In genomic region chr9:120345651-120346151, GRCm38 (mm10) we compare ENCODE assay signal across 10 mouse cellular contexts. TPM values are rescaled to one million over a fixed set of nuclear protein-coding genes. Genes with fewer than 3 reads are reported as not detected.
DNase-seq lines count a peak whose midpoint lies in the region; ATAC-seq and TF ChIP-seq lines count a peak whose summit lies in the region.
"Had no signal": no experiment of that assay in that cellular context is flagged by ENCODE, and none has a peak within 500 bp of the region (broad histone marks: within the 10 kb centered on the region; RNA-seq: fewer than 3 reads in every experiment).

No protein-coding gene starts in this region.

- no peak for ATAC-seq in forebrain, embryonic 11.5 days (replicated peaks; ENCODE audit: low FRiP score)
- ATAC-seq in liver, embryonic 12.5 days: 0 out of 2 replicates have a peak, but pooled peaks have one; percentile 8

- no peaks in the 10 kb centered on the region for H3K36me3 ChIP-seq in forebrain, embryonic 10.5 days (replicated peaks)
- H3K36me3 ChIP-seq in forebrain, embryonic 11.5 days (ENCODE audit: control insufficient read depth, insufficient read depth, low read length): no peaks in the 10 kb centered on the region
- no peaks in the 10 kb centered on the region for H3K36me3 ChIP-seq in embryonic facial prominence, embryonic 10.5 days (replicated peaks)
- H3K36me3 ChIP-seq in liver, embryonic 12.5 days: no peaks in the 10 kb centered on the region
- H3K36me3 ChIP-seq: embryonic facial prominence, embryonic 12.5 days; neural tube, embryonic 12.5 days had no signal

- WGBS in forebrain, embryonic 10.5 days: 52% methylated on average over 5 of the region's 5 CpGs
- 37% methylated on average over 5 of the region's 5 CpGs for WGBS in forebrain, embryonic 11.5 days
- 33% methylated on average over 5 of the region's 5 CpGs for WGBS in embryonic facial prominence, embryonic 10.5 days
- WGBS in liver, embryonic 12.5 days (ENCODE audit: insufficient replicate concordance): 38% methylated on average over 5 of the region's 5 CpGs
- WGBS in olfactory bulb, adult 2 months: 35% methylated on average over 5 of the region's 5 CpGs

- no peak for TF ChIP-seq CTCF in olfactory bulb, adult 2 months (IDR thresholded peaks at IDR 0.05; ENCODE audit: insufficient read depth, low read depth, low read length)

- no peak for TF ChIP-seq POLR2A in olfactory bulb, adult 2 months (IDR thresholded peaks at IDR 0.05; ENCODE audit: insufficient read depth, low read depth, low read length)

- intact Hi-C loops in heart, postnatal 25 days (cut with DNase I): no loop called here

- H3K4me2 ChIP-seq in forebrain, embryonic 11.5 days (ENCODE audit: low read depth, low read length, severe bottlenecking): no peak overlapping the region
- no peak overlapping the region for H3K4me2 ChIP-seq in liver, embryonic 12.5 days
- H3K4me2 ChIP-seq: embryonic facial prominence, embryonic 12.5 days; neural tube, embryonic 12.5 days had no signal

- peak overlapping the region; percentile 17 for H3K27ac ChIP-seq in forebrain, embryonic 10.5 days
- H3K27ac ChIP-seq in forebrain, embryonic 11.5 days (ENCODE audit: low read depth, low read length): no peak overlapping the region
- peak overlapping the region; percentile 45 for H3K27ac ChIP-seq in embryonic facial prominence, embryonic 10.5 days (replicated peaks)
- H3K27ac ChIP-seq in liver, embryonic 12.5 days: peak overlapping the region; percentile 58; the same call in 1 of the 2 replicates
- H3K27ac ChIP-seq in olfactory bulb, adult 2 months (ENCODE audit: insufficient read depth, low read depth, low read length): 0 out of 2 replicates have a peak overlapping the region, but pooled peaks have one; percentile 1
- H3K27ac ChIP-seq: embryonic facial prominence, embryonic 12.5 days; neural tube, embryonic 12.5 days had no signal

- no peak overlapping the region for H3K9ac ChIP-seq in forebrain, embryonic 11.5 days (ENCODE audit: low read length)
- H3K9ac ChIP-seq in liver, embryonic 12.5 days: no peak overlapping the region
- H3K9ac ChIP-seq: embryonic facial prominence, embryonic 12.5 days; neural tube, embryonic 12.5 days had no signal

- no peak overlapping the region for H3K4me3 ChIP-seq in forebrain, embryonic 10.5 days
- no peak overlapping the region for H3K4me3 ChIP-seq in forebrain, embryonic 11.5 days (ENCODE audit: low read depth, low read length)
- H3K4me3 ChIP-seq in embryonic facial prominence, embryonic 10.5 days: no peak overlapping the region
- H3K4me3 ChIP-seq in liver, embryonic 12.5 days: no peak overlapping the region
- H3K4me3 ChIP-seq in olfactory bulb, adult 2 months (ENCODE audit: insufficient read depth, low read depth, low read length): no peak overlapping the region
- H3K4me3 ChIP-seq: embryonic facial prominence, embryonic 12.5 days; neural tube, embryonic 12.5 days had no signal

- DNase-seq in forebrain, embryonic 10.5 days (ENCODE audit: extremely low spot score, low spot score): no peak
- DNase-seq in forebrain, embryonic 11.5 days (ENCODE audit: low spot score): no peak
- DNase-seq in embryonic facial prominence, embryonic 10.5 days (ENCODE audit: low spot score): no peak
- peak; percentile 61 for DNase-seq in heart, postnatal 25 days (ENCODE audit: low spot score)
- DNase-seq in right cerebral cortex, adult 2 months (ENCODE audit: low spot score in 2 of 2): no peak
- DNase-seq in spleen, postnatal 36 days (ENCODE audit: low spot score in 2 of 2): no peak

- H3K27me3 ChIP-seq in forebrain, embryonic 10.5 days (ENCODE audit: poor library complexity, severe bottlenecking): no peaks in the 10 kb centered on the region
- no peaks in the 10 kb centered on the region for H3K27me3 ChIP-seq in forebrain, embryonic 11.5 days (ENCODE audit: control insufficient read depth, insufficient read depth, low read length)
- H3K27me3 ChIP-seq in embryonic facial prominence, embryonic 10.5 days (replicated peaks; ENCODE audit: low read depth, poor library complexity, severe bottlenecking): no peaks in the 10 kb centered on the region
- no peaks in the 10 kb centered on the region; the same call in 1 of the 2 replicates for H3K27me3 ChIP-seq in liver, embryonic 12.5 days (replicated peaks)
- H3K27me3 ChIP-seq: embryonic facial prominence, embryonic 12.5 days; neural tube, embryonic 12.5 days had no signal

- peaks cover 33% of the 10 kb centered on the region for H3K4me1 ChIP-seq in forebrain, embryonic 10.5 days
- H3K4me1 ChIP-seq in forebrain, embryonic 11.5 days (replicated peaks; ENCODE audit: control insufficient read depth, insufficient read depth, low read length): peaks cover 4% of the 10 kb centered on the region; the same call in 1 of the 2 replicates
- peaks cover 20% of the 10 kb centered on the region for H3K4me1 ChIP-seq in embryonic facial prominence, embryonic 10.5 days
- peaks cover 6% of the 10 kb centered on the region for H3K4me1 ChIP-seq in liver, embryonic 12.5 days
- H3K4me1 ChIP-seq in olfactory bulb, adult 2 months (ENCODE audit: control insufficient read depth, insufficient read depth, low read length): peaks cover 3% of the 10 kb centered on the region; the same call in 1 of the 2 replicates

- no peaks in the 10 kb centered on the region for H3K9me3 ChIP-seq in forebrain, embryonic 10.5 days
- no peaks in the 10 kb centered on the region for H3K9me3 ChIP-seq in forebrain, embryonic 11.5 days (ENCODE audit: control insufficient read depth, low read length)
- H3K9me3 ChIP-seq in embryonic facial prominence, embryonic 10.5 days: no peaks in the 10 kb centered on the region
- no peaks in the 10 kb centered on the region for H3K9me3 ChIP-seq in liver, embryonic 12.5 days (replicated peaks)
- H3K9me3 ChIP-seq: embryonic facial prominence, embryonic 12.5 days; neural tube, embryonic 12.5 days had no signal

RNA-seq across cellular contexts. Expression of gene Myrip, which starts 44.4 kb away (rescaled TPM):
- 0.09 and 0.29 TPM in 2 replicates for polyA plus RNA-seq in forebrain, embryonic 10.5 days (2016; fragmentation: Nextera tagmentation; extraction: Ambion mirVana)
- 0.28 and 0.86 TPM in 2 replicates for polyA plus RNA-seq in forebrain, embryonic 11.5 days (2014; fragmentation: Nextera tagmentation; extraction: Ambion mirVana)
- 0.18 and 0.27 TPM in 2 replicates for polyA plus RNA-seq in embryonic facial prominence, embryonic 10.5 days (2016; fragmentation: Nextera tagmentation; extraction: Ambion mirVana)
- total RNA-seq in heart, postnatal 25 days (2021): 1 to 10 TPM; 4.5 to 4.8 TPM
- polyA plus RNA-seq in liver, embryonic 12.5 days (2016; fragmentation: Nextera tagmentation; extraction: Ambion mirVana): 0.04 TPM in 2 replicates
- not detected in 2 replicates for polyA plus RNA-seq in olfactory bulb, adult 2 months (2012; ENCODE audit: insufficient read depth, insufficient read length, low replicate concordance, missing spikeins)
